Mouse (Mus musculus): ENCODE measurements around the gene Pick1. TPM values are rescaled to one million over a fixed set of nuclear protein-coding genes. Genes with fewer than 3 reads are reported as not detected.

Gene Pick1
- polyA plus RNA-seq, 1 experiment from 2014 or later, result 88.0 TPM

Other genes starting within 250 kb of the Pick1 start
- 275 and 287 TPM in 2 replicates for gene H1f0, start 200.7 kb upstream of the Pick1 start, polyA plus RNA-seq (2015; fragmentation: Nextera tagmentation; extraction: Ambion mirVana)
- gene Galr3, start 187.3 kb upstream of the Pick1 start, polyA plus RNA-seq (2015; fragmentation: Nextera tagmentation; extraction: Ambion mirVana), result not detected in 2 replicates
- gene Ankrd54, start 166.3 kb upstream of the Pick1 start, polyA plus RNA-seq (2015; fragmentation: Nextera tagmentation; extraction: Ambion mirVana), result 46.5 and 52.9 TPM in 2 replicates
- gene Eif3l, start 154.0 kb upstream of the Pick1 start, polyA plus RNA-seq (2015; fragmentation: Nextera tagmentation; extraction: Ambion mirVana), result 185 and 196 TPM in 2 replicates
- 10.4 and 11.2 TPM in 2 replicates for gene Micall1, start 120.3 kb upstream of the Pick1 start, polyA plus RNA-seq (2015; fragmentation: Nextera tagmentation; extraction: Ambion mirVana)
- gene Polr2f, start 88.2 kb upstream of the Pick1 start, polyA plus RNA-seq (2015; fragmentation: Nextera tagmentation; extraction: Ambion mirVana), result 259 and 278 TPM in 2 replicates
- gene 1700088E04Rik, start 87.9 kb upstream of the Pick1 start, polyA plus RNA-seq (2015; fragmentation: Nextera tagmentation; extraction: Ambion mirVana), result 12.4 and 13.1 TPM in 2 replicates
- 20.4 and 23.5 TPM in 2 replicates for gene Sox10, start 63.9 kb upstream of the Pick1 start, polyA plus RNA-seq (2015; fragmentation: Nextera tagmentation; extraction: Ambion mirVana)
- gene Gm49486, start 218 bp downstream of the Pick1 start, polyA plus RNA-seq (2015; fragmentation: Nextera tagmentation; extraction: Ambion mirVana), result 1.7 and 2.0 TPM in 2 replicates
- gene Slc16a8, start 25.6 kb downstream of the Pick1 start, polyA plus RNA-seq (2015; fragmentation: Nextera tagmentation; extraction: Ambion mirVana), result 0.43 and 0.50 TPM in 2 replicates
- 2.7 TPM in 2 replicates for gene Baiap2l2, start 56.4 kb downstream of the Pick1 start, polyA plus RNA-seq (2015; fragmentation: Nextera tagmentation; extraction: Ambion mirVana)
- 33.3 and 34.1 TPM in 2 replicates for gene Pla2g6, start 99.2 kb downstream of the Pick1 start, polyA plus RNA-seq (2015; fragmentation: Nextera tagmentation; extraction: Ambion mirVana)
- 0.77 and 1.2 TPM in 2 replicates for gene Maff, start 117.4 kb downstream of the Pick1 start, polyA plus RNA-seq (2015; fragmentation: Nextera tagmentation; extraction: Ambion mirVana)
- gene Tmem184b, start 174.4 kb downstream of the Pick1 start, polyA plus RNA-seq (2015; fragmentation: Nextera tagmentation; extraction: Ambion mirVana), result 42.0 and 45.8 TPM in 2 replicates
- gene Csnk1e, start 226.4 kb downstream of the Pick1 start, polyA plus RNA-seq (2015; fragmentation: Nextera tagmentation; extraction: Ambion mirVana), result 275 and 281 TPM in 2 replicates